Mouse (Mus musculus) WW6 (cell line): ENCODE data around the gene Ptger2.
"Not testable (repeated sequence)": the region's sequence is repeated elsewhere in the genome, so short reads cannot be mapped to it uniquely, and the experiment has no call there.

Source experiments
- DNase-seq: peaks from one replicate; pipeline ENCODE4 v3.0.0-alpha.2; 2013; ENCODE audit warnings: low read depth, low spot score

The Ptger2 gene

GRCm38 (mm10) chr14:44987674-44988355 is at the start of gene Ptger2:
Ptger2 (plus strand) TSS chr14:44988195.
- not testable (repeated sequence) for DNase-seq

GRCm38 (mm10) chr14:44960746-44961145 is 27.2 kb upstream of the Ptger2 start:
- no peak for DNase-seq

- not testable (repeated sequence) for DNase-seq
These were observed 10.7 kb upstream of the Ptger2 start for GRCm38 (mm10) chr14:44977278-44977677.

DNA sequence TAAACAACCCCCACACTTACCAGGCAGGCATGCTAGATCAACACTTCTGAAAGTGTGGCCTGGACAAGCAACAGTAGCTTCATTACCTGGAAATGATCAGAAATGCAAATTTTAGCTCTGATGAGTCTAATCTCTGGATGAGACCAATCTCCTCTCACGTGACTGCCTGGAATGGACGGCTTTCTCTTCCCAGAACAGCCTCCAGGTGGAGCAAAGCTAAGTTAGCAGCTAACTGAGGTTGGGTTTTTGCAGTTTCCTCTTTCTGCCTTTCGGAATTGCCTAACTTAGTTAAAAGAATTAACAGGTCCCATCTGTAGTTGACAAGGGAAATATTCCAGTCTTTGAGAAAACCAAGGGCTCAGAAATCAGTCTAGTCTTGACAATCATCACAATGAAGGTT is 8.1 kb upstream of the Ptger2 start:
- DNase-seq, result no peak

- no peak for DNase-seq
These were observed 6.5 kb upstream of the Ptger2 start for GRCm38 (mm10) chr14:44981490-44981889.

DNA sequence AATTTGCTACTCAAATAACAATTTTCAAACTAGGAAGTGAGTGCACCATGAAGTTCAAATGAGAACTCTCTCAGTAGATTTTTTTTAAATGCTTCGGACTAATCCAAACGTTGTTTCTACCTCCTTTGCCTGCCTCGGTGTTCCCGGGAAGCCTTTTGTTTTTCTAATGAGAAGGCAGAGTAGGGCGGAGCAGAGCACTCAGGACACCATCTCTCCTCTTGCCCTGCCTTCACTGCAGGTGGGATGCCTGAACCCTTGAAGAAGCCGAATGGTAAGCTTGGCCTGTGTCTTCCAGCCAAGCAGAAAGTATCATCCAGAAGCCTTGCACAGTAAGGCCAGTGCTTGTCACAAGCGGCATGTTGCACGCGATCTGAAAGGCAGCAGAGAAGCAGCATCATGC is 3.9 kb upstream of the Ptger2 start:
- DNase-seq, result peak; percentile 16

DNA sequence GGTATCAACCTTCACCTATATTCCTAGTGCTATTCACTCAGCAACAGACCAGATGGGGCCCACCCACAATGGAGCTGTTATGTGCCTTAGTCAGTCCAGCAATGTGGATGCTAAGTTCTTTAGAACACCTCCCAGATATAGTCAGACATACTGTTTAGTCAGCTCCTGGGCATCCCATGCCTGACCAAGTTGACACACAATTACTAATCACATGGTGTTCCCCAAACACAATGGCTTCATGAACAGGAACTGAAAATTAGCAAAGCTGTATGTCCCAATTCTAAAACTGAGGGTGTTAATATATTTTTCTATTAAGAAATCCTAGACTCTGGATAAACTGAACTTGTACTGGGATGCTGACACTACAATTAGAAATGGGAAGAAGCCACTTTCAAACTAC is 1.7 kb upstream of the Ptger2 start:
- no peak for DNase-seq

GRCm38 (mm10) chr14:44988456-44989016 is 541 bp downstream of the Ptger2 start:
- no peak for DNase-seq

- DNase-seq, result no peak
These were observed 1.2 kb downstream of the Ptger2 start for GRCm38 (mm10) chr14:44989017-44989721.

GRCm38 (mm10) chr14:44989751-44990150 is 1.8 kb downstream of the Ptger2 start:
- DNase-seq, result no peak

GRCm38 (mm10) chr14:44994337-44994736 is 6.3 kb downstream of the Ptger2 start:
- DNase-seq, result peak; percentile 7

- DNase-seq, result no peak
These were observed 12.2 kb downstream of the Ptger2 start for GRCm38 (mm10) chr14:45000086-45000769.

- no peak for DNase-seq
These were observed 17.8 kb downstream of the Ptger2 start for GRCm38 (mm10) chr14:45005698-45006283.

GRCm38 (mm10) chr14:45009242-45009641 is 21.2 kb downstream of the Ptger2 start:
- no peak for DNase-seq

DNA sequence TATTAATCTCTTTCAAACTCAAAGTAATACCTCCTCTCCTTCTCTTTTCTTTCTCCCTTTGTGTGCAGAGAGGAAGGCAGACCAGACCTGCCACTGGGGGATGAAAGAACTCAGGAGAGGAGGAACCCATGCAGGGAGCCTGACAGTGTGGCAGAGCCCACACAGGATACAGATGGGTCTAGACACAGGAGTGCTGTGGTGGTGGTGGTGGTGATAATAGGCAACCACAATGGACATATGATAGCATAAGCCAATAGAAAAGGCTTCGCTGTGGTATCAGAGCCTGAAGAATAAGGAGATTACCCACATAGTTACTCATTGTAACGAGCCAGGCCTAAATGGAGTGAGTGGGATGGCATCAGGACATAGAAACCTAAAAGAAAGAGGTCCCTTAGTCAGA is 23.3 kb downstream of the Ptger2 start:
- no peak for DNase-seq

DNA sequence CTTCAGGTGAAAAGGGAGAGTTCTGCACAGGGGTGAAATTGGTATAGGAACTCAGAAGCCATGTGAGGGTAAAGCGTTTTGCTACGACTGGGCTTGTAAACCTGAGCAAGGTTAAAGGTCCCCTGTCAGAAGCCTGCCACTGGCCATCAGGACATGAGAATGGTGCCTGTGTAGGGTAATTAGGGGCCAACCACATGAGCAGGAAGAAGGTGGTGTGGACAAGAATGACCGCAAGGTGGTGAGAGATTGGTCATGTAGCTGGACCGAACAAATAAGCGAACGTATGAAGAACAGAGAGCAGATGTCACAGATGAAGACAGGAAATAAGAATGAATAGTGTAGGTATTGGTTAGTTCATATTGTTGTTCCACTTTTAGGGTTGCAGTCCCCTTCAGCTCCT is 23.7 kb downstream of the Ptger2 start:
- no peak for DNase-seq

- no peak for DNase-seq
These were observed 33.6 kb downstream of the Ptger2 start for GRCm38 (mm10) chr14:45021551-45021950.

GRCm38 (mm10) chr14:45034293-45034692 is 46.3 kb downstream of the Ptger2 start:
- DNase-seq, result no peak

- DNase-seq, result no peak
These were observed 48.6 kb downstream of the Ptger2 start for GRCm38 (mm10) chr14:45036579-45036978.

- no peak for DNase-seq
These were observed 50.1 kb downstream of the Ptger2 start for GRCm38 (mm10) chr14:45038052-45038451.

- DNase-seq, result no peak
These were observed 53.0 kb downstream of the Ptger2 start for GRCm38 (mm10) chr14:45040851-45041475.
